Mouse (Mus musculus) bone marrow macrophage, adult 2 months (primary cell): Measurements from ENCODE around the gene Samd11.

Experiments used
- CTCF ChIP-seq: IDR thresholded peaks from 2 replicates; pipeline ENCODE4 v1.5.1; 2012; ENCODE audit warnings: low read depth, mild to moderate bottlenecking, low read length, moderate library complexity
- POLR2A ChIP-seq: IDR thresholded peaks from 2 replicates; pipeline ENCODE4 v1.6.1; 2012; ENCODE audit warnings: mild to moderate bottlenecking, low read depth, low read length, borderline replicate concordance

DNA sequence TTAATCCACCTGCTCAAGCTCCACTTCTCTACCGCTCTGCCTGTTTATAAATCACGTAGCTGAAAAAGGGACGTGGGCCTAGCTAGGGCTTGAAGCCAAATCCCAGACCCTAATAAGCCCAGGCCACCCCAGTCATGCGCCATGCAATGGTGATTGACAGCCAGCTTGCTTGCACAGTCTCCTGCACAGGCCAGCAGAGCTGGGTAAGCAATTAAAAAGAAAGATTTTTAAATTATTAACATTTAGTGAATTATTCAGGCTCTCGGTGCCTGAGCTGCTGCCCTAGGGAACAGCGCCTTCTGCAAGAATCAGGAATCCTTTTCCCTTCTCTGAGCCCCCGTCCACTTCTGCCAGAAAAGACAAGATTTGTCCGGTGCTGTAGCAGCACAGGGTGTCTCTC is 4.4 kb downstream of the Samd11 start:
- TF ChIP-seq CTCF (no peak), POLR2A (no peak)
